Mouse (Mus musculus) heart, embryonic 11.5 days (tissue): Measurements from ENCODE around the gene Lpar4. TPM values are rescaled to one million over a fixed set of nuclear protein-coding genes. Genes with fewer than 3 reads are reported as not detected.

Experiments
- ATAC-seq: fragments of 200-750 bp; cut with Nextera tagmentation; replicated peaks from 2 replicates; pipeline ENCODE4 v1.8.0; 2017; ENCODE audit warnings: moderate library complexity; ENCODE audit not compliant: insufficient number of reproducible peaks, low FRiP score, low TSS enrichment
- H3K27ac ChIP-seq: fragments of 300-500 bp; sonication (generic); 2 replicates; pipeline ENCODE4 v1.5.1; 2014; ENCODE audit warnings: mild to moderate bottlenecking, low read depth, low read length
- H3K27me3 ChIP-seq: fragments of 300-500 bp; sonication (generic); 2 replicates; pipeline ENCODE4 v1.6.1; 2014; ENCODE audit warnings: mild to moderate bottlenecking, low read length, mixed read lengths; ENCODE audit not compliant: control insufficient read depth, insufficient read depth
- H3K36me3 ChIP-seq: fragments of 300-500 bp; sonication (generic); 2 replicates; pipeline ENCODE4 v1.6.1; 2014; ENCODE audit warnings: mild to moderate bottlenecking, low read length, moderate library complexity, mixed read lengths; ENCODE audit not compliant: control insufficient read depth, insufficient read depth
- H3K4me1 ChIP-seq: fragments of 300-500 bp; sonication (generic); 2 replicates; pipeline ENCODE4 v1.6.1; 2014; ENCODE audit warnings: low read length; ENCODE audit not compliant: control insufficient read depth, insufficient read depth
- H3K4me2 ChIP-seq: fragments of 300-500 bp; sonication (generic); 2 replicates; pipeline ENCODE4 v1.6.1; 2014; ENCODE audit warnings: mild to moderate bottlenecking, moderate library complexity
- H3K4me3 ChIP-seq: fragments of 300-500 bp; sonication (generic); 2 replicates; pipeline ENCODE4 v1.5.1; 2014; ENCODE audit warnings: low read depth, low read length
- H3K9ac ChIP-seq: fragments of 300-500 bp; sonication (generic); 2 replicates; pipeline ENCODE4 v1.6.1; 2014; ENCODE audit warnings: mild to moderate bottlenecking, low read depth, low read length, moderate library complexity
- H3K9me3 ChIP-seq: fragments of 300-500 bp; sonication (generic); replicated peaks from 2 replicates; pipeline ENCODE4 v1.6.1; 2016; ENCODE audit warnings: low read length; ENCODE audit not compliant: control insufficient read depth
- WGBS: fragments of 180-500 bp; shearing (Covaris S2); extraction: QIAGEN DNeasy Blood & Tissue Kit; methylation state at CpG from one replicate; pipeline ENCODE4 v1.1.7; 2014; ENCODE audit not compliant: insufficient replicate concordance; 5-methylcytosine and 5-hydroxymethylcytosine counted together
- polyA plus RNA-seq: library from polyadenylated mRNA; unstranded; fragments of >200 nt; fragmentation: Nextera tagmentation; extraction: Ambion mirVana; gene quantifications from 2 replicates; pipeline ENCODE4 v1.2.1, GENCODE M21; 2014

Lpar4 gene
- polyA plus RNA-seq, 1 experiment from 2014 or later = 7.4 TPM

- H3K9ac ChIP-seq = no peak overlapping the region
- H3K4me1 ChIP-seq = no peaks in the 10 kb centered on the region
- no peak for ATAC-seq
- no peak overlapping the region for H3K27ac ChIP-seq
- no peaks in the 10 kb centered on the region for H3K36me3 ChIP-seq
- no peaks in the 10 kb centered on the region for H3K9me3 ChIP-seq
- H3K4me3 ChIP-seq = no peak overlapping the region
- WGBS = 63% methylated on average over 1 of the region's 1 CpGs
- H3K27me3 ChIP-seq = no peaks in the 10 kb centered on the region
- H3K4me2 ChIP-seq = no peak overlapping the region
These were observed 30.1 kb downstream of the Lpar4 start for GRCm38 (mm10) chrX:106950558-106950957.

- Histone ChIP-seq H3K27ac (no peak overlapping the region), H3K9me3 (no peaks in the 10 kb centered on the region), H3K4me3 (no peak overlapping the region), H3K4me1 (no peaks in the 10 kb centered on the region), H3K4me2 (no peak overlapping the region), H3K9ac (no peak overlapping the region), H3K27me3 (no peaks in the 10 kb centered on the region), H3K36me3 (no peaks in the 10 kb centered on the region)
- 15% methylated on average over 2 of the region's 2 CpGs for WGBS
- ATAC-seq = no peak
These were observed 30.6 kb downstream of the Lpar4 start for GRCm38 (mm10) chrX:106951016-106951415.

DNA sequence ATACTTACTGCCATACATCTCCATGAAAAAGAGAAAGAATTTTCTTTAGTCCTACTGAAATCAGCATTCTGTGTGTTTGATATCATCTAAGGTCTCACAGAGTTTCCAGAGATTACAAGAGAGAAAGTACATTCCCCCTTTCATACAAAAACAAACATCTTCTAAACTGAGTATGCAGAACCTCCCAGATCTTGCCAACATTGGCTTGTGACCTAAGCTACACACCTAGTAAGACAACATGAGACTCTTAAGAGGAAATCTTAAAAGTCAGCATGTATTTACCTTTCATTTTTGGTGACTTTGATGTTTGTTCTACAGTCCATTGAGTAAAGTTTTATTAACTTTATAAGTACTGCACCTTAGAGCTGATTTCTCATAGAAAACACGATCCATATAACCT, 33.4 kb downstream of the Lpar4 start:
- WGBS = 64% methylated on average over 1 of the region's 1 CpGs
- H3K36me3 ChIP-seq = no peaks in the 10 kb centered on the region
- H3K27me3 ChIP-seq = no peaks in the 10 kb centered on the region
- H3K27ac ChIP-seq = no peak overlapping the region
- no peak overlapping the region for H3K9ac ChIP-seq
- ATAC-seq = no peak
- no peaks in the 10 kb centered on the region for H3K4me1 ChIP-seq
- H3K9me3 ChIP-seq = no peaks in the 10 kb centered on the region
- H3K4me2 ChIP-seq = no peak overlapping the region
- no peak overlapping the region for H3K4me3 ChIP-seq

GRCm38 (mm10) chrX:106962233-106962632, 41.8 kb downstream of the Lpar4 start:
- Histone ChIP-seq H3K27me3 (no peaks in the 10 kb centered on the region), H3K27ac (no peak overlapping the region), H3K4me1 (no peaks in the 10 kb centered on the region), H3K4me3 (no peak overlapping the region), H3K4me2 (no peak overlapping the region), H3K36me3 (no peaks in the 10 kb centered on the region), H3K9ac (no peak overlapping the region), H3K9me3 (no peaks in the 10 kb centered on the region)
- WGBS = 42% methylated on average over 2 of the region's 2 CpGs
- ATAC-seq = no peak

DNA sequence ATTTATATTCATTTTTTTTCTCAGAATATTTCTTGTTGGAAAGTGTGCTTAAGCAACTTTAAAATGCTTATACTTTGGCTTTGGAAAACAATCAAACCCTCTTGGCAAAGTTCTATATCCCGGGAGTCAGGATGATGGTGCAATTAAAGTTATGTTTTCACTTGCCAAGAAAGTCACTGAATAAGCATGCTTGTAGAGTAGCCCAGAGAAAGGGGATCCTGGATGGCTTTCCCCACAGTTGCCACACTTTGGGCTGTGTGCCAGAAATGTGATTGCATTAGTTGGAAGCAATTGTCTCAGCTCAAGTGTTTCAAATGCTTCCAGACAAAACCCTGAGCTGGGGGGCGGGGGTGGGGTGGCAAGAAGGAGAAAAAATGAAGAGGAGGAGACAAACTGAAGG, 43.9 kb downstream of the Lpar4 start:
- H3K4me2 ChIP-seq = no peak overlapping the region
- H3K27ac ChIP-seq = no peak overlapping the region
- no peak overlapping the region for H3K9ac ChIP-seq
- no peaks in the 10 kb centered on the region for H3K4me1 ChIP-seq
- H3K4me3 ChIP-seq = no peak overlapping the region
- H3K36me3 ChIP-seq = no peaks in the 10 kb centered on the region
- no peaks in the 10 kb centered on the region for H3K9me3 ChIP-seq
- no peak for ATAC-seq
- no peaks in the 10 kb centered on the region for H3K27me3 ChIP-seq
- 57% methylated on average over 2 of the region's 2 CpGs for WGBS

Other genes with a start within 250 kb of the Lpar4 start
- gene Rtl3, start 80.0 kb upstream of the Lpar4 start, polyA plus RNA-seq = 4.1 and 4.3 TPM in 2 replicates
- not detected in 2 replicates for gene P2ry10, start 167.9 kb downstream of the Lpar4 start, polyA plus RNA-seq
- gene P2ry10b, start 228.3 kb downstream of the Lpar4 start, polyA plus RNA-seq = 0.30 and 0.46 TPM in 2 replicates